Mouse (Mus musculus) thymus, adult 2 months (tissue): ENCODE data around the gene Zbtb44. TPM values are rescaled to one million over a fixed set of nuclear protein-coding genes. Genes with fewer than 3 reads are reported as not detected.

Experiments
- DNase-seq: peaks from one replicate; pipeline ENCODE4 v3.0.0; 2021
- H3K27ac ChIP-seq: fragments of 200-500 bp; 2 replicates; pipeline ENCODE4 v1.5.1; 2012; ENCODE audit warnings: low read length, control low read depth; ENCODE audit not compliant: control insufficient read depth, insufficient read depth
- H3K27me3 ChIP-seq: fragments of 200-500 bp; 2 replicates; pipeline ENCODE4 v1.6.1; 2012; ENCODE audit warnings: mild to moderate bottlenecking, low read length, moderate library complexity, mixed read lengths; ENCODE audit not compliant: control insufficient read depth, insufficient read depth
- H3K36me3 ChIP-seq: fragments of 200-500 bp; 2 replicates; pipeline ENCODE4 v1.6.1; 2012; ENCODE audit warnings: mild to moderate bottlenecking, low read length, moderate library complexity; ENCODE audit not compliant: control insufficient read depth, insufficient read depth
- H3K4me1 ChIP-seq: fragments of 200-500 bp; replicated peaks from 2 replicates; pipeline ENCODE4 v1.6.1; 2012; ENCODE audit warnings: low read length; ENCODE audit not compliant: control insufficient read depth, insufficient read depth
- H3K4me3 ChIP-seq: fragments of 200-500 bp; 2 replicates; pipeline ENCODE4 v1.5.1; 2012; ENCODE audit warnings: mild to moderate bottlenecking, low read length, control low read depth, moderate library complexity; ENCODE audit not compliant: control insufficient read depth, insufficient read depth
- CTCF ChIP-seq: fragments of 200-500 bp; IDR thresholded peaks from 2 replicates; pipeline ENCODE4 v1.5.1; 2012; ENCODE audit warnings: mild to moderate bottlenecking, control low read depth, low read length, moderate library complexity, borderline replicate concordance; ENCODE audit not compliant: control insufficient read depth, poor library complexity, insufficient read depth; ENCODE audit errors: extremely low read depth
- POLR2A ChIP-seq: fragments of 200-500 bp; IDR thresholded peaks from 2 replicates; pipeline ENCODE4 v1.6.1; 2012; ENCODE audit warnings: mild to moderate bottlenecking, low read length, control low read depth, moderate library complexity; ENCODE audit not compliant: control insufficient read depth, poor library complexity, insufficient read depth; ENCODE audit errors: extremely low read depth
- WGBS: fragments of 180-500 bp; shearing (Covaris S2); methylation state at CpG from one replicate; pipeline ENCODE4 v1.1.7; 2018; 5-methylcytosine and 5-hydroxymethylcytosine counted together
- polyA plus RNA-seq: library from polyadenylated mRNA; depleted of rRNA; stranded (reverse); fragments of >200 nt; gene quantifications from 2 replicates; pipeline ENCODE4 v1.2.3, GENCODE M21; 2012

Zbtb44 gene
- polyA plus RNA-seq, 1 experiment = 10.4 TPM

DNA sequence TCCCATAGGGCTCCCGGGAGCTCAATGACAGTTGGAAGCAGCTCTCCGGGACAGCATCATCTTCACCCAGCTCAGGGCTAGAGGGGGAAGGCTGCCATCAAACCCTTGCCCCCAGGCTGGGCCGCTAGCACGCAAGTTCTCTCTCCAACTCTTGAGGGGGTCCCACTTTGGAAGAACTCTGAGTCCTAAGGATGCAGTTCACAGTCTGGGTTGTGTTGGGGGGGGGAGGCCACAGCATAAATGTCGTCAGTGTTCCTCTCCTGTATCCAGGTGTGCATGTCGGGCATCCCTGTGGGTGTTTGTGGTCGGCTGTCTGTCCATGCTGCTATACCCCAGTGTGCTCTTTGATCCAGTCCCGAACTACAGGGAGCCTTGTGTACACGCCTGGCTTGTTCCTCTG lies 59.1 kb downstream of the Zbtb44 start:
- H3K4me3 ChIP-seq = no peak overlapping the region
- DNase-seq = no peak
- no peaks in the 10 kb centered on the region for H3K4me1 ChIP-seq
- no peaks in the 10 kb centered on the region for H3K36me3 ChIP-seq
- H3K27me3 ChIP-seq = no peaks in the 10 kb centered on the region
- H3K27ac ChIP-seq = no peak overlapping the region
- 92% methylated on average over 9 of the region's 9 CpGs for WGBS
- no peak for TF ChIP-seq POLR2A
- TF ChIP-seq CTCF = no peak

GRCm38 (mm10) chr9:31090081-31091023 lies 59.9 kb downstream of the Zbtb44 start:
- Histone ChIP-seq H3K4me1 (no peaks in the 10 kb centered on the region), H3K27ac (no peak overlapping the region), H3K27me3 (no peaks in the 10 kb centered on the region), H3K36me3 (no peaks in the 10 kb centered on the region), H3K4me3 (no peak overlapping the region)
- DNase-seq = no peak
- 86% methylated on average over 29 of the region's 29 CpGs for WGBS
- TF ChIP-seq POLR2A = no peak
- no peak for TF ChIP-seq CTCF

DNA sequence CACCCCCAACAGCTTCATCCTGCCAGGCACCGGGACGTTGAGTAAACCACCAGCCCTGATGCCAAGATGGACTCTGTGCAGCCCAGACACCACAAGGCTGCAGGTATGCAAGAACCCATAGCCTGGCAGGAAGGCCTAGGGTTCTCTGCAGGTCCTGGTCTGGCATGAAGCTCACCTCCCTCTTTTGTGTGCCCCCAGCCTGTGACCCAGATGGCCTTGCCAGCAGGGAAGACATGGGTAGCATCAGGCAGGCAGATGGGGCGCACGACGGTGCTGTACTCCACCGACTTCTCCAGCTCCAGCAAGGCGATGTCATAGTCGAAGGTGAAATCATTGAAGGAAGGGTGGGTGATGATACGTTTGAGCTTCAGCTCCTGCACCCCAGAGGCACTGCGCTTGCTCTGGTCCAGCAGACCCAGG lies 60.7 kb downstream of the Zbtb44 start:
- Histone ChIP-seq H3K36me3 (no peaks in the 10 kb centered on the region), H3K4me1 (no peaks in the 10 kb centered on the region), H3K4me3 (no peak overlapping the region), H3K27me3 (no peaks in the 10 kb centered on the region), H3K27ac (no peak overlapping the region)
- TF ChIP-seq POLR2A = no peak
- no peak for TF ChIP-seq CTCF
- 98% methylated on average over 10 of the region's 10 CpGs for WGBS
- no peak for DNase-seq

DNA sequence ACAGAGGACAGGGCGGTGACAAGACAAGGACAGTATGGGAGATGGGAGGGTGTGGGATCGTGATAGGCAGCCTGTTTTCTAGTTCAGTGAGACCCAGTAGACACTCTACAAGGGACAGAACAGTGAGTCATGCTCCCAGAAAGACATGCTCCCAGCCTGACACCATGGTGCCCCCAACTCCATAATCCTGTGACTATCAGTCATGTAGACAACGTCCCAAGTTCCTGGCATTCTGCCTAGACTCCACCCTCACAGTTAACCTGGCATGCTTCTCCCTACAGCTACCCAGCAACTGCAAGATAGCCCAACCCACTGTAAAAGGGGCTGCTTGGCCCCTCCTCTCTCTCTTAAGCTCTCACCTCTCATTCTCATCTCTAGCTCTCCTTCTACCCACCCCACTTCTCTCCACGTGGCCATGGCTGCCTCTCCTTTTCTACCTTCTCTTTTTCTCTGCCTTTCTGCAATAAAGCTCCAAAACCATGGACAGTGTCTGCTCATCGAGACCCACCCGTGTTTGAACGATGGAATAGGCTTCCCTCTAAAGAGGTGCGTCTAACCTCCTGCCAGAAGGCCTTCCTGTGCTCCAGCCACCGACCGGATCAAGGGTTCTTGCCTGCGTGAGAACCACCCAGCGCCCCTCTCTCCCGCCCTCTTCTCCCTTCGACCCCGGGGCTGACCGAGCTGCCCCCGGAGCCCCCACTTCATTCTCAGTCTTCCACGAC lies 61.8 kb downstream of the Zbtb44 start:
- no peaks in the 10 kb centered on the region for H3K4me1 ChIP-seq
- no peak for TF ChIP-seq POLR2A
- no peak for TF ChIP-seq CTCF
- no peaks in the 10 kb centered on the region for H3K36me3 ChIP-seq
- WGBS = 94% methylated on average over 18 of the region's 18 CpGs
- DNase-seq = no peak
- no peak overlapping the region for H3K27ac ChIP-seq
- H3K27me3 ChIP-seq = no peaks in the 10 kb centered on the region
- no peak overlapping the region for H3K4me3 ChIP-seq

DNA sequence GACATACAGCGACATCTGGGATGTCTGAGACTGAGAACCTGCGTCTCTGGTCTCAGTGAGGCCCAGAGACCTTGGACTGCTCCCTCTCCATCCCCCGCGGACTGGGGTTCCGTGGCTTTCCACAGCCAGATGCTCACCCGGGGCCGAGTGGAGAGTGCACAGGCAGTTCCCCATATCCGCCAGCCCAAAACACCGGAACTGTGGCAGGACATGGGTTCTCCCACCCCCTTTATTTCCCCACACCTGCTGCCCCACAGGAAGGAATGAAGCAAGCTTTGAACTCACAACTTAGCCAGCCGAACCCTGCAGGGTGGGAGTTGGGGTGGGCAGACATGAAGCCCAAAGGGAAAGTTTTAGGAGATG lies 62.4 kb downstream of the Zbtb44 start:
- DNase-seq = no peak
- Histone ChIP-seq H3K36me3 (no peaks in the 10 kb centered on the region), H3K4me1 (no peaks in the 10 kb centered on the region), H3K4me3 (no peak overlapping the region), H3K27me3 (no peaks in the 10 kb centered on the region), H3K27ac (no peak overlapping the region)
- TF ChIP-seq POLR2A = no peak
- TF ChIP-seq CTCF = no peak
- WGBS = 98% methylated on average over 10 of the region's 10 CpGs

DNA sequence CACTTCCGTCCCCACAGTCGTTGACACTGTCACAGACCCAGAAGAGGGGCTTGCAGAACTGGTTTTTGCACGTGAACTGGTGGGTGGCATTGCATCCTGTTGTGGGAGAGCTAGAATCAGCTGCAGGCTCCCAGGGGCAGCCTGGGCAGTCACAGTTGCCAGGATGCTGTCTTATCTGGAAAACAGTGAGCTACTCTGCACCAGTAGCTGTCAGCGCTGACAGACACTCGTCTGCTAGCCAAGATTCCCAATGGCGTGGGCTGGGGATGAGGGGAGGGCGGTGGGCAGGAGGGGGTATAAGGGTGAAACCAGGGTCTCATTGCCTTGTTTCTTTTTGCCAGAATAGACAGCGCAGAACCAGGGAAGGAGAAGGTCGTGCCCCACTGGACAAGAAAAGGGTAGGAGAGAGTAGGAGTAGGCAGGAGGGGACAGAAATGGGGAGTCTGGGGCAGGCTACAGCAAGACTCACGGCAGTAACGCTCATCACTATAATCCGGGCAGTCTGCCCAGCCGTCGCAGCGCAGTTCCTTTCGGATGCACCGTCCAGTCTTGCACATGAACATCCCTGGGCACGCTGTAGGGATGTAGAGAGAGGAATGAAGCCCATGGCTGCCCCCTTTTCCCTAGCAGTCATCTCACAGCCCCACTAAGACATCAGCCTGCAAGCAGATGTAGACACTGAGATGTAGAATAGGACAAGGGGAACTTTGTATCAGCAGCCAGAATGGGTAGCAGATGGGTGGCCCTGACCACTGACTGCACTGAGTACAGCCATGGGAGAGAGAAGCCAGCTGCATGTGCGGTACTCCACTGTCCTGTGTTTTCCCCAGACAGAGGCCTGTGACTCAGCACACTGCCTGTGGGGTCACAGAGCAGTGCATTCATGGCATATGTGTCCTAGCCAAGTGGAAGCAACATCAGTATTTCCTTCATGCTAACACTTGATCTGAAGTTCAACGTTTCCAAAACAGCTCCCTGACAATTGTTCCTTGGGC lies 66.9 kb downstream of the Zbtb44 start:
- WGBS = 93% methylated on average over 20 of the region's 20 CpGs
- Histone ChIP-seq H3K4me1 (no peaks in the 10 kb centered on the region), H3K4me3 (no peak overlapping the region), H3K27ac (no peak overlapping the region), H3K27me3 (no peaks in the 10 kb centered on the region), H3K36me3 (no peaks in the 10 kb centered on the region)
- no peak for DNase-seq
- TF ChIP-seq POLR2A (no peak), CTCF (no peak)
